Mouse (Mus musculus) E14TG2a.4 (cell line): ENCODE results near the gene Lect2.

Experiments
- H3K27me3 ChIP-seq: 2 replicates; pipeline ENCODE4 v1.6.1; 2014; ENCODE audit warnings: low read length, control low read depth; ENCODE audit not compliant: insufficient read depth
- H3K36me3 ChIP-seq: 2 replicates; pipeline ENCODE4 v1.6.1; 2014; ENCODE audit warnings: low read length, control low read depth; ENCODE audit not compliant: insufficient read depth
- H3K4me1 ChIP-seq: replicated peaks from 2 replicates; pipeline ENCODE4 v1.6.1; 2014; ENCODE audit warnings: low read depth, low read length, control low read depth
- H3K4me3 ChIP-seq: replicated peaks from 2 replicates; pipeline ENCODE4 v1.5.1; 2014; ENCODE audit warnings: mild to moderate bottlenecking, low read length
- H3K9me3 ChIP-seq: 2 replicates; pipeline ENCODE4 v1.6.1; 2014; ENCODE audit warnings: low read length, control low read depth
- CTCF ChIP-seq: conservative IDR thresholded peaks from 2 replicates; pipeline ENCODE4 v1.5.1; 2014; ENCODE audit warnings: low read length
- NANOG ChIP-seq: IDR thresholded peaks from 2 replicates; pipeline ENCODE4 v1.6.1; 2014; ENCODE audit warnings: borderline replicate concordance, low read length, mixed read lengths
- POU5F1 ChIP-seq: IDR thresholded peaks from 2 replicates; pipeline ENCODE4 v1.6.1; 2014; ENCODE audit warnings: low read length, borderline replicate concordance

The Lect2 gene

DNA sequence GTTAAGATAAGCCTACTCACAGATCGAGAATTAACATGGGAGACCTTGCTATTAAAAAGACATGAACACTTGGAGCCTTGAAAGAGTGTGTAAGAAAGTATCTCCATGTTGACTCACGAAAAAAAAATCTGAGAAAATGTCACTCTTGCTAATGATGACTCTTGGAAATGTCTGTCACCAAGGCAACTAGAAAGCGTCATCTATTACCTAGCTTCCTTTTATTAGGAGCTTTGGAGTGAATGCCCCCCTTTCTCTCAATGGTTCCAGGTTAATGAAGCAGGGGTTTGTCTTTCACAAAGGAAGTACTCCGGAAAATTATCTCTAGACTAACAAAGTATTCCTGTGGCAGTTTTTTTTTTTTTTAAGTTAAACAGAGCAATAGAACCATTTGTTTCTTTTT lies 32.0 kb downstream of the Lect2 start:
- H3K9me3 ChIP-seq, result peaks cover 23% of the 10 kb centered on the region
- no peaks in the 10 kb centered on the region for H3K36me3 ChIP-seq
- H3K4me1 ChIP-seq, result peaks cover 5% of the 10 kb centered on the region
- no peak for TF ChIP-seq POU5F1
- no peak for TF ChIP-seq NANOG
- no peak for TF ChIP-seq CTCF
- no peaks in the 10 kb centered on the region; the same call in 1 of the 2 replicates for H3K27me3 ChIP-seq
- no peak overlapping the region for H3K4me3 ChIP-seq

DNA sequence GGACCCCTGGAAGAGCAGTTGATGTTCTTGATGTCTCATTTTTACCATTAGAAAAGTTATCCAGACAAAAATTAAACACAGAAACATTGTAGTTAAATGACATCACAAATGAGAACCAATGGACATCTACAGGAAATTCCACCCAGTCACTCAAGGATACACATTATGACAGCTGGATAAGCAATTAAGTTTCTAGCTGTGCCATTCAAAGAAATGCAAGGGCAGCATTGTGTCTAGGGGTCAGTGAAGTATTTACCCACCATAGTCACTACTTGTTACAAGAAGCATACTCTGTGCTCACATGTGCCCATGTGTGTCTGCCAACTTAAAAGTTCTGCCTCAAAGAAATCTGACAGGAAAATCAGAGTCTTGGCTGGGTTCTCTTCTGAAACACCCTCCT lies 34.7 kb downstream of the Lect2 start:
- Histone ChIP-seq H3K4me1 (peaks cover 5% of the 10 kb centered on the region), H3K36me3 (no peaks in the 10 kb centered on the region), H3K9me3 (no peaks in the 10 kb centered on the region; the same call in 1 of the 2 replicates), H3K27me3 (no peaks in the 10 kb centered on the region; the same call in 1 of the 2 replicates), H3K4me3 (no peak overlapping the region)
- TF ChIP-seq CTCF (no peak), POU5F1 (no peak), NANOG (no peak)

DNA sequence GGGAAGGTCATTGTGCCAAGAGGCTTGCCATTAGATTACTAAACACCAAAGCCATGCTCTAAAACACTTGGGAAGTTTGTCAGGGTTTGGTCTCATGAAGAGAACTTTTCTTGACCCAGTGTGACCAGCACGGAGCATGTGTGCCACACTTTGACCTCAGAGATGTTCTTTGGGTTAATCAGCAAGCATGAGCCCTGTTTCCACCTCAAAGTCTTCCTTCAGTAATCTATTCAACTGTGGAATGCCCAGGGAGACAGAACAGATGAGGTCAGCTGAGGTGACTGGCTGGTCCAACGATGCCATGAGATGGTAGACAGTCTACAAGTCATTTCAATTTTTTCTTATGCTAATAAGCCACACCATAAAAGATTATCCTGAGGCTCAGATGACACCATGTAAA lies 38.5 kb downstream of the Lect2 start:
- Histone ChIP-seq H3K9me3 (peaks cover 9% of the 10 kb centered on the region), H3K4me3 (no peak overlapping the region), H3K36me3 (no peaks in the 10 kb centered on the region), H3K4me1 (peaks cover 5% of the 10 kb centered on the region), H3K27me3 (no peaks in the 10 kb centered on the region; the same call in 1 of the 2 replicates)
- no peak for TF ChIP-seq POU5F1
- TF ChIP-seq NANOG, result no peak
- no peak for TF ChIP-seq CTCF

DNA sequence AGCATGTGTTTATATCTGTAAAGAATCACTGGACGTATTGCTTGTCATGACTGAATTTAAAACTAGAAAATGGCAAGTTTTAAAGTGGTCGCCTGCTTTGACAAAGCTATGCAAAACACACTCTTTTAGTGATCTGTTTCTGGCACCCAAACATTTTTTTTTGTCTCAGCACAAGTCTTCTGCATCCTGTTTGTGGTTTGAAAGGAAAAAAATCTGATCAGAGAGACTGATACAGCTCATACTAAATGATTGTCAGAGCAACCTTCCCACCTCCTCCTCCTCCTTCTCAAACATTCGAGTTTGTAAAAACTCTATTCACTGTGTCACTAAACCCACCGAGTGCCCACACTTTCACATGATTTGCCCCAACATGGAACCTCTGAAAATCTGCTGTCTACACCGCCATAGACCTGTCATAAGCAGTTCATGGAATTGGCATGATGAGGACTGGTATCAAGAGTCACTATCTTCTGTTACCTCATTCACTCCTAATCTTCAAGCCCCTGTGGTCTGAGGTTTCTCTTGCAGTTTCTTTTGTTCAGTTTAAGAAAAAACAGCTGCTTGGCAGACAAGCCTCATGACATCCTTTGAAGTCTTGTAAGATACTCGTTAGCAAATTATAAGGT lies 41.3 kb downstream of the Lect2 start:
- Histone ChIP-seq H3K27me3 (peaks cover 4% of the 10 kb centered on the region; the same call in 1 of the 2 replicates), H3K4me3 (no peak overlapping the region), H3K9me3 (peaks cover 9% of the 10 kb centered on the region), H3K4me1 (no peaks in the 10 kb centered on the region), H3K36me3 (no peaks in the 10 kb centered on the region)
- TF ChIP-seq CTCF (no peak), POU5F1 (no peak), NANOG (no peak)

DNA sequence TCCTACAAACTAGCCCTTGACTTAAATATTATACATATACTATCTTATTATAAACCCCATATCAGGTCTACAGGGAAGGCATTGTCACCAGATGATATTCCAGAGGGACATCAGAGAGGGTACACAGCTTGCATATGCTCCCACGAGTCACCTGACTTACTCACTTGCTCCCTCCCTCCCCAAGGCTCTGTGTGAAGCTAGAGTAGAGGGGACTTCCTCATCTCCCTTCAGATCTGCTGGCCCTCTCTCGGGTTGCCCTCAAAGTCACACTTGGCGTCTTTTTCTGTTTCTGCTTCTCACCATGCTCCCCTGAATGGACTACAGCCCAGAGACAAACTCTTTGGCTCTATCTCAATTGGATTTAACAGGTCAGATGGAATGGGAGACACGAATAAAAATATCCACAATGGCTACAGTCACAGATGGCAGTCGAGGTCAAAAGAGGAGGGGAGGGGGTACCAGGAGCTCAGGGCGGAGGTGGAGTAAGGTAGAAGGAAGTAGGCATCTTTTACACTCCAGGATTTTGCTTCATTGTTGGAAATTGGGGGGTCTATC lies 46.4 kb downstream of the Lect2 start:
- Histone ChIP-seq H3K9me3 (peaks cover 5% of the 10 kb centered on the region), H3K4me3 (no peak overlapping the region), H3K36me3 (no peaks in the 10 kb centered on the region), H3K4me1 (no peaks in the 10 kb centered on the region), H3K27me3 (peaks cover 4% of the 10 kb centered on the region; the same call in 1 of the 2 replicates)
- no peak for TF ChIP-seq NANOG

DNA sequence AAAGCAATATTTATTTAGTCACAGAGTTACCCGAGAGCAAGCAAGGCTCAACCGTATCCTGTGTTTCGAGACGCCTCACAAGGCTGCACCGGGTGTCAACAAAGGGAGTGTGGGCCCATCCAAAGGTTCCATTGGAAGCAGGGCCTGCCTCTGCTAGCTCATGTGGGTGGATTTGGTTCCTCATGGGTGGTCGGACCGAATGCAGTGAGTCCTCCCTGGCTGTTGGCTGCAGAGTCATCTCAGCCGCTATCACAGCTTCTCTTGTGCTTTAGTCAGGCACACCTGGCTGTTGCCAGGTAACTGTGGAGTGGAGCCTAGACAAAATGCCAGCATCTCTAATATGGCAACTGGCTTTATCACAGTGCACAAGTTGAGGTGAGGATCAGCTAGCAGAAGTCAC lies 47.7 kb downstream of the Lect2 start:
- H3K9me3 ChIP-seq, result peaks cover 5% of the 10 kb centered on the region
- TF ChIP-seq CTCF, result no peak
- no peak for TF ChIP-seq NANOG
- TF ChIP-seq POU5F1, result no peak
- H3K36me3 ChIP-seq, result no peaks in the 10 kb centered on the region
- H3K4me3 ChIP-seq, result no peak overlapping the region
- no peaks in the 10 kb centered on the region for H3K4me1 ChIP-seq
- H3K27me3 ChIP-seq, result peaks cover 4% of the 10 kb centered on the region; the same call in 1 of the 2 replicates

DNA sequence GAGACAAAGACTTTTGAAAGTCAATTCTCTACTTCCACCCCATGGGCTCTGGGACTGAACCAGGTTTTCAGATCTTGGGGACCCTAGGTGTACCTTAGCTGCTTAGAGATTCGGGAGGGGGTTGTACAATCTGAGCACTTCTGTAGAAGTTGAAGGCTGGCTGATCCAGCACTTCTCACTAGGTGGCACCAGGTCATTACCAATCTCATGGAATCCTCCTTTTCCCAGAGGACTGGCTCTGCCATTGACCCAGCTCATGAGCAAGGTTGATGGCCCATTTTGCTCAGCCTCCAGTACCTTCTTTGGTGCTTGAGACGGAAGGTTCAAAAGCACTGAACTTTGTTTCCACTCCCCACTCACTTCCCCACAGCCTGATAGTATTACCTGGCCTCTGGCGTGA lies 48.2 kb downstream of the Lect2 start:
- Histone ChIP-seq H3K27me3 (peaks cover 4% of the 10 kb centered on the region; the same call in 1 of the 2 replicates), H3K9me3 (peaks cover 5% of the 10 kb centered on the region), H3K4me1 (no peaks in the 10 kb centered on the region), H3K36me3 (no peaks in the 10 kb centered on the region), H3K4me3 (no peak overlapping the region)
- TF ChIP-seq CTCF, result no peak; the same call in 1 of the 2 replicates
- no peak for TF ChIP-seq POU5F1
- TF ChIP-seq NANOG, result no peak

DNA sequence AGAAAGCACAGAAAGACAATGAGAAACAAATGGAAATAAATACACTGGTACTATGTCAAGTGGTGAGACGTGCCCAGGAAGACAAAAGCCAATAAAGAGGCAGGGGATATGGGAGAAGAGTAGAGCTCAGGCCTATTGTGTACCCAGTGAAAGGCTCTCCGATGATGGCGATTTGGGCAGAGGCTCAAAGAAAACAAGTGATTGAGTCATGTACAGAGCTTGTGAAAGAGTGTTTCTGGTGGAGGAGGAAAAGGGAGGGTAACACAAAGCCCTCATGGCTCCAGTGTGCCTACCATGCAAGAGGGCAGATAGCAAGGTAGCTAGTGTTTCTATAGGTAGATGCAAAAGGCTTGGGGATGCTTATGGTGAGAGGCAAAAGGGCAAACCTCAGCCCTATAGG lies 53.9 kb downstream of the Lect2 start:
- no peaks in the 10 kb centered on the region for H3K36me3 ChIP-seq
- no peak overlapping the region for H3K4me3 ChIP-seq
- H3K27me3 ChIP-seq, result no peaks in the 10 kb centered on the region
- no peak for TF ChIP-seq POU5F1
- no peak for TF ChIP-seq NANOG
- no peak for TF ChIP-seq CTCF
- H3K4me1 ChIP-seq, result no peaks in the 10 kb centered on the region
- peaks cover 23% of the 10 kb centered on the region for H3K9me3 ChIP-seq
